Mouse (Mus musculus): Measurements from ENCODE around the gene 4833439L19Rik.

DNA sequence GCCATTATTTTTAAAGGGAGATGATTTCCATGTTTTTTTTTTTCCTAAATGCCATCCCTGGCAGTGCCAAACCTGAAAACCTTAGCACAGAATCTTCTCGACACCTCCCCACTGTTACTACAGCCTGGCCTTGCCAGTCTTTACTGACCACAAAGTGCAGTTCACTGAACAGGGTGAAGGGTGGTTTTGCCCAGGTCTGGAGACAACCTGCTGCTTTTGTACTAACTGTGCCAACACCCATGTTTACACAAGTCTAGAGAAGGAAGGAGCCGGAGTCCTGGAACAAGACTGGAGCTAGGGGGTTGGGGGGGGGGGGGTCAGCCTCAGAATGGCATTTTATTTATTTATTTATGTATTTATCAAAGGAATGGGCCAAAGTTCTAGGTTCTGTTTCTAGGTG, 16.1 kb upstream of the 4833439L19Rik start:
- TF ChIP-seq MAX (IDR thresholded peaks at IDR 0.05; ENCODE audit: low read length), result no peak
- no peak for TF ChIP-seq CTCF (conservative IDR thresholded peaks at IDR 0.05 in 1 of 2, IDR thresholded peaks at IDR 0.05 in 1 of 2; ENCODE audit: low read depth in 2 of 2, low read length in 2 of 2)
- no peak for TF ChIP-seq EP300 (IDR thresholded peaks at IDR 0.05; ENCODE audit: low read length)
- no peak for TF ChIP-seq IRF4 (IDR thresholded peaks at IDR 0.05; ENCODE audit: low read depth, low read length)
- no peak for TF ChIP-seq BHLHE40 (IDR thresholded peaks at IDR 0.05; ENCODE audit: low read depth, low read length)
- no peak for TF ChIP-seq HCFC1 (IDR thresholded peaks at IDR 0.05; ENCODE audit: low read depth, low read length)
- TF ChIP-seq NELFE (IDR thresholded peaks at IDR 0.05; ENCODE audit: low read depth, low read length), result no peak
- no peak for TF ChIP-seq ZC3H11A (IDR thresholded peaks at IDR 0.05; ENCODE audit: low read depth, low read length)

Measured in CH12.LX (cell line).